Mouse (Mus musculus) thymus, adult 2 months (tissue): Measurements from ENCODE around the gene Hmbs.

Experiments
- CTCF ChIP-seq: fragments of 200-500 bp; IDR thresholded peaks from 2 replicates; pipeline ENCODE4 v1.5.1; 2012; ENCODE audit warnings: mild to moderate bottlenecking, control low read depth, low read length, moderate library complexity, borderline replicate concordance; ENCODE audit not compliant: control insufficient read depth, poor library complexity, insufficient read depth; ENCODE audit errors: extremely low read depth
- POLR2A ChIP-seq: fragments of 200-500 bp; IDR thresholded peaks from 2 replicates; pipeline ENCODE4 v1.6.1; 2012; ENCODE audit warnings: mild to moderate bottlenecking, low read length, control low read depth, moderate library complexity; ENCODE audit not compliant: control insufficient read depth, poor library complexity, insufficient read depth; ENCODE audit errors: extremely low read depth

- peak; percentile 57; the same call in 1 of the 2 replicates for TF ChIP-seq POLR2A
- TF ChIP-seq CTCF = no peak
Observed at GRCm38 (mm10) chr9:44361190-44361917, 17.3 kb upstream of the Hmbs start, which contains the start of gene Vps11.
